Mouse (Mus musculus): Measurements from ENCODE around the gene Nfrkb.
A peak's percentile ranks its signal among the peaks of the same experiment; 100 is the strongest.

DNA sequence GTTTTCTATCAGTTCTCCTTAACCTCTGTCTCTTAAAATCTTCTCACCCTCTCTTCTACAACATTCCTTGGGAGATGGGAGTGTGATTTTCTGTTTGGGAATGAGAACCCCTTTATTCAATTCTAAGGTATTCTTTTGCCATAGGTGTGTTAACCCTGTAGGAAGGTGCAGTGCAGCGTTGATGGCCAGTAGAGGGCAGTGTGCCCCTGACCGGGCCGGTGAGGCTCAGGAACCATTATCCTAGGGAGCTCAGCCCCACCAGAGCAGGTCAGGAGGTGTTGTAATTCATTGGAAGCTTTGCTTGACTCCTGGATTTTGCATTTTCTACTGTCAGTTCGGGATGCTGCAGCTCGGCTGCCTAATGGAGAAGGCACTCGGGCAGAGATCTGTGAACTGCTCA, 19.2 kb downstream of the Nfrkb start:
- TF ChIP-seq CTCF (conservative IDR thresholded peaks at IDR 0.05; ENCODE audit: low read length) (peak; percentile 96), NANOG (IDR thresholded peaks at IDR 0.05; ENCODE audit: borderline replicate concordance, low read length) (no peak)
